Mouse (Mus musculus): Measurements from ENCODE around the gene Shisa7. TPM values are rescaled to one million over a fixed set of nuclear protein-coding genes. Genes with fewer than 3 reads are reported as not detected.

Shisa7 gene
- total and polyA plus RNA-seq, 3 experiments, result 0.07 TPM; not detected in 2

- no peaks in the 10 kb centered on the region; a peak in 1 of 4 replicates for H3K27me3 ChIP-seq (ENCODE audit: control insufficient read depth in 1 of 2, insufficient read depth in 2 of 2, low read length in 2 of 2)
- no peaks in the 10 kb centered on the region for H3K9me3 ChIP-seq (replicated peaks; ENCODE audit: insufficient read depth, low read length)
- TF ChIP-seq MAX (IDR thresholded peaks at IDR 0.05; ENCODE audit: low read length) (no peak), CHD2 (IDR thresholded peaks at IDR 0.05; ENCODE audit: low read length) (no peak), CHD1 (IDR thresholded peaks at IDR 0.05; ENCODE audit: low read depth, low read length) (no peak), RAD21 (IDR thresholded peaks at IDR 0.05; ENCODE audit: low read depth, low read length) (no peak), ELF1 (IDR thresholded peaks at IDR 0.05; ENCODE audit: low read depth, low read length) (no peak), MAFK (IDR thresholded peaks at IDR 0.05; ENCODE audit: borderline replicate concordance, low read depth, low read length) (no peak), POLR2AphosphoS2 (IDR thresholded peaks at IDR 0.05; ENCODE audit: low read length) (no peak), BHLHE40 (IDR thresholded peaks at IDR 0.05; ENCODE audit: borderline replicate concordance, low read depth, low read length) (no peak), TBP (IDR thresholded peaks at IDR 0.05; ENCODE audit: low read depth, low read length) (no peak)
Measured at GRCm38 (mm10) chr7:4830476-4830875, 14.0 kb downstream of the Shisa7 start.

GRCm38 (mm10) chr7:4825365-4825764 is 19.1 kb downstream of the Shisa7 start:
- Histone ChIP-seq H3K9me3 (replicated peaks; ENCODE audit: insufficient read depth, low read length) (no peaks in the 10 kb centered on the region), H3K27me3 (ENCODE audit: control insufficient read depth in 1 of 2, insufficient read depth in 2 of 2, low read length in 2 of 2) (peaks cover 4 to 8% of the 10 kb centered on the region in 2 experiments; a peak in 3 of 4 replicates), H3K4me3 (ENCODE audit: control insufficient read depth in 1 of 2, insufficient read depth in 1 of 2, low read depth in 2 of 2, low read length in 2 of 2) (no peak overlapping the region), H3K9ac (ENCODE audit: control insufficient read depth, low read depth, low read length, poor library complexity, severe bottlenecking) (no peak overlapping the region), H3K27ac (ENCODE audit: control insufficient read depth, low read depth, low read length) (no peak overlapping the region), H3K4me1 (ENCODE audit: control insufficient read depth in 1 of 2, insufficient read depth in 2 of 2, low read length in 2 of 2) (no peaks in the 10 kb centered on the region), H3K36me3 (ENCODE audit: control insufficient read depth in 1 of 2, insufficient read depth in 2 of 2, low read length in 2 of 2) (no peaks in the 10 kb centered on the region), H3K79me2 (ENCODE audit: control insufficient read depth, insufficient read depth, low read length, poor library complexity) (no peaks in the 10 kb centered on the region)
- TF ChIP-seq GABPA (IDR thresholded peaks at IDR 0.05; ENCODE audit: low read depth, low read length), result no peak
- no peak for TF ChIP-seq RCOR1 (IDR thresholded peaks at IDR 0.05; ENCODE audit: low read depth, low read length)
- TF ChIP-seq NELFE (IDR thresholded peaks at IDR 0.05; ENCODE audit: low read depth, low read length), result no peak
- TF ChIP-seq UBTF (IDR thresholded peaks at IDR 0.05; ENCODE audit: borderline replicate concordance, insufficient read depth, low read depth, low read length), result no peak
- TF ChIP-seq BHLHE40 (IDR thresholded peaks at IDR 0.05; ENCODE audit: borderline replicate concordance, low read depth, low read length), result no peak
- no peak for TF ChIP-seq POLR2AphosphoS5 (IDR thresholded peaks at IDR 0.05; ENCODE audit: borderline replicate concordance, low read depth, low read length)
- no peak for TF ChIP-seq MAZ (IDR thresholded peaks at IDR 0.05; ENCODE audit: low read depth, low read length)
- no peak for TF ChIP-seq ZMIZ1 (IDR thresholded peaks at IDR 0.05; ENCODE audit: low read depth, low read length)
- TF ChIP-seq POLR2A (IDR thresholded peaks at IDR 0.05; ENCODE audit: control insufficient read depth in 1 of 2, insufficient read depth in 1 of 2, low read depth in 1 of 2, low read length in 2 of 2, poor library complexity in 1 of 2), result no peak
- no peak for TF ChIP-seq ETS1 (IDR thresholded peaks at IDR 0.05; ENCODE audit: low read depth, low read length)
- TF ChIP-seq TAL1 (IDR thresholded peaks at IDR 0.05; ENCODE audit: low read length), result no peak
- no peak for TF ChIP-seq ELF1 (IDR thresholded peaks at IDR 0.05; ENCODE audit: low read depth, low read length)
- TF ChIP-seq RAD21 (IDR thresholded peaks at IDR 0.05; ENCODE audit: low read depth, low read length), result no peak
- no peak for DNase-seq (ENCODE audit: low read depth, low spot score)

More at GRCm38 (mm10) chr7:4830476-4830875, 14.0 kb downstream of the Shisa7 start:
- H3K36me3 ChIP-seq (ENCODE audit: control insufficient read depth in 1 of 2, insufficient read depth in 2 of 2, low read length in 2 of 2), result no peaks in the 10 kb centered on the region
- no peak overlapping the region for H3K27ac ChIP-seq (ENCODE audit: control insufficient read depth, low read depth, low read length)
- H3K4me1 ChIP-seq (ENCODE audit: control insufficient read depth in 1 of 2, insufficient read depth in 2 of 2, low read length in 2 of 2), result no peaks in the 10 kb centered on the region
- no peak for DNase-seq (ENCODE audit: low read depth, low spot score)
- no peaks in the 10 kb centered on the region for H3K79me2 ChIP-seq (ENCODE audit: control insufficient read depth, insufficient read depth, low read length, poor library complexity)
- no peak overlapping the region for H3K4me3 ChIP-seq (ENCODE audit: control insufficient read depth in 1 of 2, insufficient read depth in 1 of 2, low read depth in 2 of 2, low read length in 2 of 2)
- H3K9ac ChIP-seq (ENCODE audit: control insufficient read depth, low read depth, low read length, poor library complexity, severe bottlenecking), result no peak overlapping the region
